In the genomic region with DNA sequence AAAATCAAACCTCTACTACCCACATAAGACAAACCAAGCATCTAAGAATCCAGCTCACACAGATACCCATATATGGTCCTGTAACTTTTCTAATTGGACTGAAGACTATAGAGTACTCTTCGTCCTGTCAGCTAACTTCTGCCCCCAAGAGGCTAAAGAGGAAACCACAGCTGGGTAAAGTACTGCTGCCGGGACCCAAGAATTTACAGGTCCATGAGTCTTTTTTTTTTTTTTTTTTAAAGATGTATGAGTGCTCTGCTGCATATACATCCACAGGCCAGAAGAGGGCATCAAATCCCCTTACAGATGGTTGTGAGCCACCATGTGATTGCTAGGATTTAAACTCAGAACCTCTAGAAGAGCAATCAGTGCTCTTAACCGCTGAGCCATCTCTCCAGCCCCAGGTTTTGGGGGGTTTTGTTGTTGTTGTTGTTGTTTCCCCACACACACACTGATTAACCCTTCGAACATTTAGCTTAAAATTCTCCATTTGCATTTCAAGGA, we compare ENCODE assay signal across 8 mouse cellular contexts. TPM values are rescaled to one million over a fixed set of nuclear protein-coding genes. Genes with fewer than 3 reads are reported as not detected.
DNase-seq lines count a peak whose midpoint lies in the region; ATAC-seq lines count a peak whose summit lies in the region.

No protein-coding gene starts in this region.

- H3K36me3 ChIP-seq in forebrain, embryonic 13.5 days (ENCODE audit: poor library complexity, severe bottlenecking) = peaks cover 20% of the 10 kb centered on the region
- H3K36me3 ChIP-seq in liver, embryonic 16.5 days (ENCODE audit: control insufficient read depth, insufficient read depth) = peaks cover under 1% of the 10 kb centered on the region; the same call in 1 of the 2 replicates
- peaks cover 6% of the 10 kb centered on the region; the same call in 1 of the 2 replicates for H3K36me3 ChIP-seq in neural tube, embryonic 11.5 days (ENCODE audit: control insufficient read depth, insufficient read depth, low read length)

- intact Hi-C loops in heart, postnatal 10 days (cut with DNase I) = loop anchor here (10.0 kb wide), 3 partner anchors 51 to 421 kb away; partner anchors contain the start of genes Mettl3 and Supt16

- peak overlapping the region; percentile 78; the same call in 1 of the 2 replicates for H3K27ac ChIP-seq in forebrain, embryonic 13.5 days
- no peak overlapping the region for H3K27ac ChIP-seq in liver, embryonic 16.5 days (ENCODE audit: low read length)
- peak overlapping the region; percentile 39; the same call in 1 of the 2 replicates for H3K27ac ChIP-seq in neural tube, embryonic 11.5 days (ENCODE audit: low read depth, low read length)

- H3K9me3 ChIP-seq in forebrain, embryonic 13.5 days (replicated peaks) = no peaks in the 10 kb centered on the region
- no peaks in the 10 kb centered on the region for H3K9me3 ChIP-seq in liver, embryonic 16.5 days (replicated peaks; ENCODE audit: control insufficient read depth, low read length)
- no peaks in the 10 kb centered on the region for H3K9me3 ChIP-seq in neural tube, embryonic 11.5 days (ENCODE audit: control insufficient read depth, low read length)

- ATAC-seq in forebrain, embryonic 13.5 days = peak; percentile 46
- ATAC-seq in liver, embryonic 16.5 days (ENCODE audit: low read depth) = no peak
- ATAC-seq in neural tube, embryonic 11.5 days (ENCODE audit: insufficient read depth, low FRiP score, low TSS enrichment) = peak; percentile 36

- H3K27me3 ChIP-seq in forebrain, embryonic 13.5 days = no peaks in the 10 kb centered on the region
- H3K27me3 ChIP-seq in liver, embryonic 16.5 days (ENCODE audit: control insufficient read depth, insufficient read depth, low read depth, low read length) = no peaks in the 10 kb centered on the region
- no peaks in the 10 kb centered on the region for H3K27me3 ChIP-seq in neural tube, embryonic 11.5 days (ENCODE audit: control insufficient read depth, insufficient read depth, low read length)

- WGBS in forebrain, embryonic 13.5 days = 0% methylated on average over 4 of the region's 4 CpGs
- WGBS in liver, embryonic 16.5 days (ENCODE audit: insufficient replicate concordance) = 1% methylated on average over 4 of the region's 4 CpGs
- WGBS in neural tube, embryonic 11.5 days = 2% methylated on average over 4 of the region's 4 CpGs

- H3K9ac ChIP-seq in forebrain, embryonic 13.5 days = peak overlapping the region; percentile 58; the same call in 1 of the 2 replicates
- no peak overlapping the region for H3K9ac ChIP-seq in liver, embryonic 16.5 days (ENCODE audit: low read depth, low read length)
- peak overlapping the region; percentile 35 for H3K9ac ChIP-seq in neural tube, embryonic 11.5 days (ENCODE audit: low read length)

- peak overlapping the region; percentile 73 for H3K4me3 ChIP-seq in forebrain, embryonic 13.5 days
- peak overlapping the region; percentile 72 for H3K4me3 ChIP-seq in liver, embryonic 16.5 days (ENCODE audit: low read depth, low read length)
- peak overlapping the region; percentile 82 for H3K4me3 ChIP-seq in neural tube, embryonic 11.5 days (ENCODE audit: low read depth, low read length)

- H3K4me1 ChIP-seq in forebrain, embryonic 13.5 days = peaks cover 18% of the 10 kb centered on the region
- peaks cover 7% of the 10 kb centered on the region for H3K4me1 ChIP-seq in liver, embryonic 16.5 days (ENCODE audit: control insufficient read depth, low read depth, low read length)
- peaks cover 6% of the 10 kb centered on the region; the same call in 1 of the 2 replicates for H3K4me1 ChIP-seq in neural tube, embryonic 11.5 days (ENCODE audit: control insufficient read depth, insufficient read depth, low read length)

- H3K4me2 ChIP-seq in forebrain, embryonic 13.5 days = peak overlapping the region; percentile 82
- H3K4me2 ChIP-seq in liver, embryonic 16.5 days (ENCODE audit: low read depth, low read length) = peak overlapping the region; percentile 73
- peak overlapping the region; percentile 81 for H3K4me2 ChIP-seq in neural tube, embryonic 11.5 days (ENCODE audit: low read depth)

- peak; percentile 94 for DNase-seq in ES-CJ7 (ENCODE audit: low read depth, low spot score)
- peak; percentile 89 for DNase-seq in c-Kit-positive CD71-negative TER-119-negative erythroid progenitor cells, embryonic 14.5 days (ENCODE audit: low read depth)
- DNase-seq in heart, postnatal 10 days = peak; percentile 81 to 86
- DNase-seq in kidney, postnatal 36 days = peak; percentile 81 to 85
- DNase-seq in neural tube, embryonic 11.5 days (ENCODE audit: low spot score) = peak; percentile 71
- DNase-seq in telencephalon, adult 2 months (ENCODE audit: low read depth, low spot score) = peak; percentile 74

RNA-seq across cellular contexts. Expression of gene Mettl17, which starts 1.1 kb away (rescaled TPM):
- polyA plus RNA-seq in forebrain, embryonic 13.5 days (2015; fragmentation: Nextera tagmentation; extraction: Ambion mirVana) = 60.5 and 76.5 TPM in 2 replicates
- total RNA-seq in heart, postnatal 10 days (2021) = 10 to 100 TPM; 19.2 to 28.5 TPM
- polyA plus RNA-seq in liver, embryonic 16.5 days (2015; fragmentation: Nextera tagmentation; extraction: Ambion mirVana) = 10.8 and 12.9 TPM in 2 replicates
- 58.8 and 58.9 TPM in 2 replicates for polyA plus RNA-seq in neural tube, embryonic 11.5 days (2014; fragmentation: Nextera tagmentation; extraction: Ambion mirVana)

RNA-seq across cellular contexts. Expression of gene Slc39a2, which starts 9.1 kb away (rescaled TPM):
- polyA plus RNA-seq in forebrain, embryonic 13.5 days (2015; fragmentation: Nextera tagmentation; extraction: Ambion mirVana) = 1.3 and 1.5 TPM in 2 replicates
- under 1 TPM; 0.12 to 0.29 TPM for total RNA-seq in heart, postnatal 10 days (2021)
- polyA plus RNA-seq in liver, embryonic 16.5 days (2015; fragmentation: Nextera tagmentation; extraction: Ambion mirVana) = 0.06 and 0.09 TPM in 2 replicates
- 0.23 and 0.40 TPM in 2 replicates for polyA plus RNA-seq in neural tube, embryonic 11.5 days (2014; fragmentation: Nextera tagmentation; extraction: Ambion mirVana)

RNA-seq across cellular contexts. Expression of gene Ear6, which starts 30.1 kb away (rescaled TPM):
- not detected in 2 replicates for polyA plus RNA-seq in forebrain, embryonic 13.5 days (2015; fragmentation: Nextera tagmentation; extraction: Ambion mirVana)
- total RNA-seq in heart, postnatal 10 days (2021) = not detected
- 13.2 and 14.6 TPM in 2 replicates for polyA plus RNA-seq in liver, embryonic 16.5 days (2015; fragmentation: Nextera tagmentation; extraction: Ambion mirVana)
- not detected in 2 replicates for polyA plus RNA-seq in neural tube, embryonic 11.5 days (2014; fragmentation: Nextera tagmentation; extraction: Ambion mirVana)

RNA-seq across cellular contexts. Expression of gene Ndrg2, which starts 30.4 kb away (rescaled TPM):
- polyA plus RNA-seq in forebrain, embryonic 13.5 days (2015; fragmentation: Nextera tagmentation; extraction: Ambion mirVana) = 98.2 and 99.0 TPM in 2 replicates
- total RNA-seq in heart, postnatal 10 days (2021) = 100 to 1,000 TPM; 712 to 721 TPM
- polyA plus RNA-seq in liver, embryonic 16.5 days (2015; fragmentation: Nextera tagmentation; extraction: Ambion mirVana) = 51.8 and 66.4 TPM in 2 replicates
- polyA plus RNA-seq in neural tube, embryonic 11.5 days (2014; fragmentation: Nextera tagmentation; extraction: Ambion mirVana) = 8.2 and 10.4 TPM in 2 replicates

RNA-seq across cellular contexts. Expression of gene Tppp2, which starts 34.6 kb away (rescaled TPM):
- polyA plus RNA-seq in forebrain, embryonic 13.5 days (2015; fragmentation: Nextera tagmentation; extraction: Ambion mirVana) = not detected in 2 replicates
- not detected for total RNA-seq in heart, postnatal 10 days (2021)
- not detected in 2 replicates for polyA plus RNA-seq in liver, embryonic 16.5 days (2015; fragmentation: Nextera tagmentation; extraction: Ambion mirVana)
- polyA plus RNA-seq in neural tube, embryonic 11.5 days (2014; fragmentation: Nextera tagmentation; extraction: Ambion mirVana) = not detected in 2 replicates

Comparison
In these comparisons a context has a peak if more than half of its experiments do, and no peak if none do; other contexts are left out.
1. RNA of gene Ear6, which starts 30.1 kb away (polyA plus RNA-seq): 13.2 to 14.6 TPM in liver, embryonic 16.5 days; not detected in forebrain, embryonic 13.5 days and not detected in neural tube, embryonic 11.5 days; every median in the first group is over 10 times any median in the second.
2. Peak in every context shown above with its lines, with median percentiles within 50 percentile points of each other: DNase-seq, H3K4me2 ChIP-seq and H3K4me3 ChIP-seq.